11 mouse cellular contexts compared by ENCODE assay signal in genomic region chr1:84470342-84470741, GRCm38 (mm10).
DNase-seq lines count a peak whose midpoint lies in the region; ATAC-seq and TF ChIP-seq lines count a peak whose summit lies in the region.
"Had no signal": no experiment of that assay in that cellular context is flagged by ENCODE, and none has a peak within 500 bp of the region (broad histone marks: within the 10 kb centered on the region; RNA-seq: fewer than 3 reads in every experiment).

No protein-coding gene starts in this region.

- POLR2A ChIA-PET in Patski (lab: Charles Lee) = no interaction called here

- no peaks in the 10 kb centered on the region for H3K27me3 ChIP-seq in hindbrain, postnatal 0 days (ENCODE audit: insufficient read depth, low read length)
- no peaks in the 10 kb centered on the region for H3K27me3 ChIP-seq in hindbrain, embryonic 16.5 days (replicated peaks; ENCODE audit: control insufficient read depth, insufficient read depth, low read length)
- H3K27me3 ChIP-seq in Patski = no peaks in the 10 kb centered on the region
- no peaks in the 10 kb centered on the region for H3K27me3 ChIP-seq in kidney, embryonic 15.5 days
- H3K27me3 ChIP-seq: hindbrain, embryonic 13.5 days had no signal

- no peaks in the 10 kb centered on the region for H3K9me3 ChIP-seq in hindbrain, postnatal 0 days (ENCODE audit: low read length)
- H3K9me3 ChIP-seq in hindbrain, embryonic 16.5 days (ENCODE audit: control insufficient read depth, low read length) = no peaks in the 10 kb centered on the region
- H3K9me3 ChIP-seq in kidney, embryonic 15.5 days (replicated peaks) = no peaks in the 10 kb centered on the region
- H3K9me3 ChIP-seq: hindbrain, embryonic 13.5 days had no signal

- H3K36me3 ChIP-seq in hindbrain, postnatal 0 days (ENCODE audit: insufficient read depth, low read length) = no peaks in the 10 kb centered on the region
- H3K36me3 ChIP-seq in hindbrain, embryonic 16.5 days (ENCODE audit: control insufficient read depth, insufficient read depth, low read length) = no peaks in the 10 kb centered on the region
- no peaks in the 10 kb centered on the region for H3K36me3 ChIP-seq in kidney, embryonic 15.5 days

- H3K4me1 ChIP-seq in hindbrain, postnatal 0 days (ENCODE audit: insufficient read depth, low read length) = no peaks in the 10 kb centered on the region
- H3K4me1 ChIP-seq in hindbrain, embryonic 16.5 days (ENCODE audit: control insufficient read depth, insufficient read depth, low read depth, low read length) = no peaks in the 10 kb centered on the region
- no peaks in the 10 kb centered on the region for H3K4me1 ChIP-seq in kidney, embryonic 15.5 days
- H3K4me1 ChIP-seq: hindbrain, embryonic 13.5 days had no signal

- H3K4me3 ChIP-seq in hindbrain, postnatal 0 days (ENCODE audit: low read length) = no peak overlapping the region
- H3K4me3 ChIP-seq in hindbrain, embryonic 16.5 days (ENCODE audit: low read length) = no peak overlapping the region
- H3K4me3 ChIP-seq in kidney, embryonic 15.5 days (replicated peaks) = no peak overlapping the region
- H3K4me3 ChIP-seq: hindbrain, embryonic 13.5 days had no signal

- H3K9ac ChIP-seq in hindbrain, postnatal 0 days (replicated peaks; ENCODE audit: low read length) = no peak overlapping the region
- no peak overlapping the region for H3K9ac ChIP-seq in hindbrain, embryonic 16.5 days (ENCODE audit: low read depth, low read length)
- no peak overlapping the region for H3K9ac ChIP-seq in kidney, embryonic 15.5 days
- H3K9ac ChIP-seq: hindbrain, embryonic 13.5 days had no signal

- no peak for ATAC-seq in hindbrain, postnatal 0 days
- no peak for ATAC-seq in hindbrain, embryonic 16.5 days
- no peak for ATAC-seq in Patski
- peak; percentile 52; the same call in 1 of the 2 replicates for ATAC-seq in granulocyte monocyte progenitor cell, adult 5-6 weeks (replicated peaks; ENCODE audit: poor library complexity, severe bottlenecking)
- no peak for ATAC-seq in monocyte, adult 5-6 weeks (replicated peaks; ENCODE audit: insufficient number of reproducible peaks, low FRiP score, low TSS enrichment, poor library complexity, severe bottlenecking)
- ATAC-seq in kidney, embryonic 15.5 days (replicated peaks; ENCODE audit: low FRiP score) = no peak

- H3K4me2 ChIP-seq in hindbrain, postnatal 0 days (ENCODE audit: low read depth, low read length) = no peak overlapping the region
- H3K4me2 ChIP-seq in hindbrain, embryonic 16.5 days (ENCODE audit: low read length) = no peak overlapping the region
- H3K4me2 ChIP-seq in kidney, embryonic 15.5 days = no peak overlapping the region
- H3K4me2 ChIP-seq: hindbrain, embryonic 13.5 days; midbrain, embryonic 11.5 days had no signal

- CTCF ChIA-PET in Patski (lab: Charles Lee) = interaction anchor here (1.1 to 1.8 kb wide), 2 partner anchors 17 to 20 kb away, joined by 3 to 5 read pairs; no protein-coding TSS in a partner anchor

- in situ Hi-C loops in Patski (cut with MboI; ENCODE audit: low pct_unique_long_range_greater_than_20kb) = loop anchor here (25.0 kb wide), 1 partner anchor 733 kb away; no protein-coding TSS in a partner anchor

- DNase-seq in hindbrain, postnatal 0 days (ENCODE audit: low spot score) = no peak
- DNase-seq in 416B (ENCODE audit: low read depth) (peak; percentile 32), Patski (ENCODE audit: low read depth, low spot score) (no peak)
- DNase-seq in left cerebral cortex, adult 11 months (ENCODE audit: low spot score) = no peak
- DNase-seq: retina, postnatal 1 day had no signal

- H3K27ac ChIP-seq in hindbrain, postnatal 0 days = no peak overlapping the region
- no peak overlapping the region for H3K27ac ChIP-seq in hindbrain, embryonic 16.5 days (ENCODE audit: low read depth, low read length)
- no peak overlapping the region for H3K27ac ChIP-seq in kidney, embryonic 15.5 days
- H3K27ac ChIP-seq: hindbrain, embryonic 13.5 days had no signal

- TF ChIP-seq CTCF in hindbrain, postnatal 0 days (IDR thresholded peaks at IDR 0.05; ENCODE audit: low read depth) = peak; percentile 61
- peak; percentile 77 for TF ChIP-seq CTCF in Patski (IDR thresholded peaks at IDR 0.05)

- 62% methylated on average over 4 of the region's 4 CpGs for WGBS in hindbrain, postnatal 0 days
- WGBS in hindbrain, embryonic 16.5 days = 69% methylated on average over 4 of the region's 4 CpGs
- WGBS in kidney, embryonic 15.5 days = 72% methylated on average over 4 of the region's 4 CpGs
